Mouse (Mus musculus) ES-E14 (cell line): ENCODE results near the gene Ucma. TPM values are rescaled to one million over a fixed set of nuclear protein-coding genes. Genes with fewer than 3 reads are reported as not detected.

Source experiments
- DNase-seq: peaks from one replicate; pipeline ENCODE4 v3.0.0-alpha.2; 2013; ENCODE audit warnings: low read depth, low spot score
- H3K27ac ChIP-seq: 2 replicates; pipeline ENCODE4 v1.5.1; 2012; ENCODE audit warnings: low read depth, mild to moderate bottlenecking, low read length, moderate library complexity, mixed read lengths; ENCODE audit not compliant: poor library complexity, insufficient read depth, severe bottlenecking
- H3K36me3 ChIP-seq: 2 replicates; pipeline ENCODE4 v1.6.1; 2012; ENCODE audit warnings: mild to moderate bottlenecking, low read length, moderate library complexity, mixed read lengths; ENCODE audit not compliant: control insufficient read depth, poor library complexity, insufficient read depth, severe bottlenecking
- H3K4me1 ChIP-seq, 2 experiments: fragments of 150-350 bp in 1 of 2; sonication (generic) in 1 of 2; 2 replicates each; pipeline ENCODE4 v1.6.1; 2012; ENCODE audit warnings: low read length in 2 of 2, mild to moderate bottlenecking in 1 of 2, mixed read lengths in 1 of 2; ENCODE audit not compliant: control insufficient read depth in 2 of 2, insufficient read depth in 2 of 2, poor library complexity in 1 of 2
- H3K4me3 ChIP-seq, 2 experiments: fragments of 150-350 bp in 1 of 2; sonication (generic) in 1 of 2; 2 replicates each; pipeline ENCODE4 v1.5.1; 2012; ENCODE audit warnings: low read length in 2 of 2, low read depth in 1 of 2, mild to moderate bottlenecking in 1 of 2, mixed read lengths in 1 of 2; ENCODE audit not compliant: insufficient read depth in 1 of 2, poor library complexity in 1 of 2, severe bottlenecking in 1 of 2
- H3K9ac ChIP-seq: 2 replicates; pipeline ENCODE4 v1.6.1; 2012; ENCODE audit warnings: low read depth, mild to moderate bottlenecking, low read length, mixed read lengths; ENCODE audit not compliant: poor library complexity, insufficient read depth, severe bottlenecking
- H3K9me3 ChIP-seq: fragments of 150-350 bp; sonication (generic); 2 replicates; pipeline ENCODE4 v1.6.1; 2012; ENCODE audit warnings: low read depth, mild to moderate bottlenecking, low read length; ENCODE audit not compliant: control insufficient read depth, insufficient read depth
- CHD2 ChIP-seq: IDR thresholded peaks from 2 replicates; pipeline ENCODE4 v1.6.1; 2014; ENCODE audit warnings: mild to moderate bottlenecking, low read depth, low read length, inconsistent platforms
- HCFC1 ChIP-seq: IDR thresholded peaks from 2 replicates; pipeline ENCODE4 v1.6.1; 2012; ENCODE audit warnings: low read length, inconsistent platforms, borderline replicate concordance; ENCODE audit not compliant: insufficient read depth
- MAFK ChIP-seq: IDR thresholded peaks from 2 replicates; pipeline ENCODE4 v1.6.1; 2014; ENCODE audit warnings: mild to moderate bottlenecking, low read depth, low read length, inconsistent platforms; ENCODE audit not compliant: insufficient read depth
- ZC3H11A ChIP-seq: IDR thresholded peaks from 2 replicates; pipeline ENCODE4 v1.6.1; 2012; ENCODE audit warnings: low read depth, mild to moderate bottlenecking, inconsistent platforms, low read length, borderline replicate concordance
- ZNF384 ChIP-seq: IDR thresholded peaks from 2 replicates; pipeline ENCODE4 v1.6.1; 2012; ENCODE audit warnings: low read depth, low read length, inconsistent platforms
- in situ Hi-C, 2 experiments: fragments of 600-800 bp; cut with MboI; formaldehyde crosslinking; loops; one replicate each; pipeline ENCODE4 v1.15.1; 2025; ENCODE audit warnings: low sequenced_read_pairs in 2 of 2, inconsistent platforms in 1 of 2; ENCODE audit not compliant: unreplicated experiment in 2 of 2
- total RNA-seq: library from RNA; depleted of rRNA; stranded (reverse); fragments of 300-350 nt; gene quantifications from 2 replicates; pipeline ENCODE4 v1.2.3, GENCODE M21; 2012

Gene Ucma
- total RNA-seq, 1 experiment = 2.7 TPM

- no peak overlapping the region for H3K9ac ChIP-seq
- H3K36me3 ChIP-seq = peaks cover 16% of the 10 kb centered on the region
- no peaks in the 10 kb centered on the region for H3K9me3 ChIP-seq
- H3K4me3 ChIP-seq = no peak overlapping the region
- in situ Hi-C loops = no loop called here
- no peak overlapping the region for H3K27ac ChIP-seq
- DNase-seq = no peak
- peaks cover 2 to 21% of the 10 kb centered on the region in 2 experiments; a peak in 2 of 4 replicates for H3K4me1 ChIP-seq
- TF ChIP-seq MAFK = no peak
- no peak for TF ChIP-seq ZC3H11A
- no peak for TF ChIP-seq HCFC1
- TF ChIP-seq CHD2 = no peak
- TF ChIP-seq ZNF384 = no peak
Measured at GRCm38 (mm10) chr2:4986798-4987197, 10.9 kb downstream of the Ucma start.

- Histone ChIP-seq H3K9ac (no peak overlapping the region), H3K27ac (no peak overlapping the region), H3K36me3 (peaks cover 22% of the 10 kb centered on the region), H3K4me1 (peaks cover 2 to 21% of the 10 kb centered on the region in 2 experiments; a peak in 2 of 4 replicates), H3K9me3 (no peaks in the 10 kb centered on the region), H3K4me3 (no peak overlapping the region)
- no peak for DNase-seq
- in situ Hi-C loops = no loop called here
- TF ChIP-seq HCFC1 (no peak), ZNF384 (no peak), MAFK (no peak), CHD2 (no peak), ZC3H11A (no peak)
Measured at GRCm38 (mm10) chr2:4987388-4988180, 11.7 kb downstream of the Ucma start.

- in situ Hi-C loops = no loop called here
- no peak for DNase-seq
- Histone ChIP-seq H3K9me3 (no peaks in the 10 kb centered on the region), H3K27ac (no peak overlapping the region), H3K9ac (no peak overlapping the region), H3K36me3 (peaks cover 33% of the 10 kb centered on the region), H3K4me3 (no peak overlapping the region), H3K4me1 (peaks cover 2 to 17% of the 10 kb centered on the region in 2 experiments; a peak in 2 of 4 replicates)
- TF ChIP-seq MAFK = no peak
- no peak for TF ChIP-seq ZC3H11A
- TF ChIP-seq CHD2 = no peak
- TF ChIP-seq HCFC1 = no peak
- TF ChIP-seq ZNF384 = peak; percentile 90
Measured at GRCm38 (mm10) chr2:4988826-4989424, 13.0 kb downstream of the Ucma start.

- TF ChIP-seq ZNF384 (no peak), ZC3H11A (no peak), MAFK (no peak), CHD2 (no peak), HCFC1 (no peak)
- Histone ChIP-seq H3K4me3 (no peak overlapping the region), H3K27ac (no peak overlapping the region), H3K9ac (no peak overlapping the region), H3K4me1 (no peaks in the 10 kb centered on the region), H3K36me3 (peaks cover 69% of the 10 kb centered on the region), H3K9me3 (no peaks in the 10 kb centered on the region)
- in situ Hi-C loops = no loop called here
- no peak for DNase-seq
Measured at GRCm38 (mm10) chr2:4993584-4993983, 17.7 kb downstream of the Ucma start.
